Mouse (Mus musculus) liver, embryonic 14.5 days (tissue): ENCODE results near the gene Prtn3.

Experiments
- CTCF ChIP-seq: IDR thresholded peaks from 2 replicates; pipeline ENCODE4 v1.5.1; 2016; ENCODE audit warnings: antibody characterized with exemption, low read depth, control low read depth
- EP300 ChIP-seq: IDR thresholded peaks from 2 replicates; pipeline ENCODE4 v1.6.1; 2016; ENCODE audit warnings: antibody characterized with exemption, low read depth

GRCm38 (mm10) chr10:79846553-79846952, 27.7 kb upstream of the Prtn3 start:
- TF ChIP-seq EP300 (no peak), CTCF (no peak)
